Mouse (Mus musculus) hindbrain, embryonic 14.5 days (tissue): Measurements from ENCODE around the gene Cdan1. TPM values are rescaled to one million over a fixed set of nuclear protein-coding genes. Genes with fewer than 3 reads are reported as not detected.

Source experiments
- ATAC-seq: fragments of 200-750 bp; cut with Nextera tagmentation; 2 replicates; pipeline ENCODE4 v1.8.0; 2017; ENCODE audit warnings: moderate number of reproducible peaks, mild to moderate bottlenecking, moderate TSS enrichment, moderate library complexity; ENCODE audit not compliant: low FRiP score
- DNase-seq: peaks from one replicate; pipeline ENCODE4 v3.0.0-alpha.2; 2015; ENCODE audit warnings: low spot score
- H3K27ac ChIP-seq: fragments of 300-500 bp; sonication (generic); 2 replicates; pipeline ENCODE4 v1.5.1; 2014; ENCODE audit warnings: mild to moderate bottlenecking, moderate library complexity
- H3K27me3 ChIP-seq: fragments of 300-500 bp; sonication (generic); 2 replicates; pipeline ENCODE4 v1.6.1; 2014; ENCODE audit warnings: mild to moderate bottlenecking, low read length, mixed read lengths; ENCODE audit not compliant: control insufficient read depth, insufficient read depth
- H3K36me3 ChIP-seq: fragments of 300-500 bp; sonication (generic); replicated peaks from 2 replicates; pipeline ENCODE4 v1.6.1; 2014; ENCODE audit not compliant: control insufficient read depth, insufficient read depth
- H3K4me1 ChIP-seq: fragments of 300-500 bp; sonication (generic); replicated peaks from 2 replicates; pipeline ENCODE4 v1.6.1; 2014; ENCODE audit warnings: antibody characterized with exemption, low read length, mixed read lengths; ENCODE audit not compliant: control insufficient read depth, insufficient read depth
- H3K4me2 ChIP-seq: fragments of 300-500 bp; sonication (generic); replicated peaks from 2 replicates; pipeline ENCODE4 v1.6.1; 2014; ENCODE audit warnings: mild to moderate bottlenecking, moderate library complexity
- H3K4me3 ChIP-seq: fragments of 300-500 bp; sonication (generic); replicated peaks from 2 replicates; pipeline ENCODE4 v1.5.1; 2014; ENCODE audit warnings: mild to moderate bottlenecking, low read length
- H3K9ac ChIP-seq: fragments of 300-500 bp; sonication (generic); 2 replicates; pipeline ENCODE4 v1.6.1; 2014
- H3K9me3 ChIP-seq: fragments of 300-500 bp; sonication (generic); 2 replicates; pipeline ENCODE4 v1.6.1; 2016; ENCODE audit warnings: low read length; ENCODE audit not compliant: control insufficient read depth
- WGBS: fragments of 180-500 bp; shearing (Covaris S2); extraction: QIAGEN DNeasy Blood & Tissue Kit; methylation state at CpG from one replicate; pipeline ENCODE4 v1.1.7; 2014; 5-methylcytosine and 5-hydroxymethylcytosine counted together
- polyA plus RNA-seq: library from polyadenylated mRNA; unstranded; fragments of >200 nt; fragmentation: Nextera tagmentation; extraction: Ambion mirVana; gene quantifications from 2 replicates; pipeline ENCODE4 v1.2.1, GENCODE M21; 2014

The Cdan1 gene
- polyA plus RNA-seq, 1 experiment from 2014 or later = 8.9 TPM

DNA sequence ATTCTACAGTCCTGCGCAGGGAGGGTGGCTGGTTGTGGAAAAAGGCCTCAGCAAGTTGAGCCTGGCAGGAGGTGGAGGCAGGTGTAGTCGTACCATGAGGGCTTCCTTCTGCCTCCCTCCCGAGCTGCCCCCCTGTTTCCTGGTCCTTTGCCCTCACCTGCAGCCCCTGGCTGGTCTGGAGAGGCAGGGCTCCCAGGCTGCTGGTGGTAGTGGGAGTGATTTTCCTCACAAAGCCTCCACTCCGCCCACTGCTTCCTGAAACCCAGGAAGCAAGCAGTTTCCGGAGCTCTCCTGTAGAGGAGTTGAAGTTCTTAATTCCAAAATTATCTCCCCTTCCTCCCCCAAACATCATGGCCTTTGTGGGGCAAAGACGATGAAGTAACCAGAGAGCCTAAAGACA, 125.8 kb downstream of the Cdan1 start:
- no peak overlapping the region for H3K27ac ChIP-seq
- DNase-seq (no peak), ATAC-seq (no peak)
- H3K9ac ChIP-seq = no peak overlapping the region
- no peaks in the 10 kb centered on the region for H3K9me3 ChIP-seq
- WGBS = 86% methylated on average over 6 of the region's 6 CpGs
- H3K4me2 ChIP-seq = no peak overlapping the region
- peaks cover 8% of the 10 kb centered on the region for H3K4me1 ChIP-seq
- H3K27me3 ChIP-seq = no peaks in the 10 kb centered on the region
- H3K36me3 ChIP-seq = peaks cover 98% of the 10 kb centered on the region
- H3K4me3 ChIP-seq = no peak overlapping the region

DNA sequence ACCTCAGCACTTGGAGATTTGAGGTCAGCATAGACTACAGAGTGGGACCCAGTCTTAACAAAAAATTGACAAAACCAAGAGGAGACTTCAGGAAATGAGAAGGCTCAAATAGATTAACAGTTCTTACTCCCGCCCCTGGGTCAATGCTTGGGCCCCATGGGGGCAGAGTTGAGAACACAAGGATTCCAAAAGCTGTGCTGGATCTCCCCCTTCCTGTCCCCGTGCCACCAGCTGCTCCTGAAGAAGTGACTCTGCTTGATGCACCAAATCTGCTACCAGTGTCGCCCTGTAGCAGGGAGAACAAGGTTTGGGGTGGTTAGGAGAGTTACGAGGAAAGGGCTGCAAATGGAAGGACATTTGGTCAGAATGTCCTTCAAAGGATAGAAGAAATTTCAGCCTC, 126.3 kb downstream of the Cdan1 start:
- no peak for ATAC-seq
- no peaks in the 10 kb centered on the region for H3K9me3 ChIP-seq
- WGBS = 79% methylated on average over 4 of the region's 4 CpGs

DNA sequence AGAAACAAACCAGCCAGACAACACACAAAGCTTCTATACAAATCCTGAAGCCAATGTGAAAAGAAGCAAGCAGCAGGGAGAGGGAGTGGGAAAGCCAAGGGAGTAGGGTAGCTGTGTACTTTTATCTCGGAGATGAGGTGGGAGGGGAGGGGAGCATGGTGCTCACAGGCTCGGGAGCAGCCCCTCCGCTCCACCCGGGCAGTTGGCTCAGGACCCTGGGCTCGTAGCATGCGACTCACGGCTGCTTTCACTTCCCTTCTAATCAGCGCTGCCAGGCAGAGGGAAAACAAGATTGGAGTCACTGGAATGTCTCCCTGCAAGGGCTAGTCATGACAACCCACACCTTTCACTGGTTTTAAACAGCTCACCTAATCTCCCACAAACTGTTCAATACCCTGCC, 127.4 kb downstream of the Cdan1 start:
- H3K9me3 ChIP-seq = no peaks in the 10 kb centered on the region
- no peaks in the 10 kb centered on the region for H3K27me3 ChIP-seq
- no peak overlapping the region for H3K4me2 ChIP-seq
- 81% methylated on average over 8 of the region's 8 CpGs for WGBS
- no peaks in the 10 kb centered on the region for H3K4me1 ChIP-seq
- ATAC-seq (no peak), DNase-seq (no peak)
- H3K4me3 ChIP-seq = no peak overlapping the region
- H3K9ac ChIP-seq = no peak overlapping the region
- peaks cover 100% of the 10 kb centered on the region for H3K36me3 ChIP-seq
- H3K27ac ChIP-seq = no peak overlapping the region

More for the DNA sequence above, 126.3 kb downstream of the Cdan1 start:
- Histone ChIP-seq H3K27me3 (no peaks in the 10 kb centered on the region), H3K4me1 (peaks cover 2% of the 10 kb centered on the region), H3K4me3 (no peak overlapping the region), H3K36me3 (peaks cover 100% of the 10 kb centered on the region), H3K9ac (no peak overlapping the region), H3K4me2 (no peak overlapping the region), H3K27ac (no peak overlapping the region)
- DNase-seq = no peak

DNA sequence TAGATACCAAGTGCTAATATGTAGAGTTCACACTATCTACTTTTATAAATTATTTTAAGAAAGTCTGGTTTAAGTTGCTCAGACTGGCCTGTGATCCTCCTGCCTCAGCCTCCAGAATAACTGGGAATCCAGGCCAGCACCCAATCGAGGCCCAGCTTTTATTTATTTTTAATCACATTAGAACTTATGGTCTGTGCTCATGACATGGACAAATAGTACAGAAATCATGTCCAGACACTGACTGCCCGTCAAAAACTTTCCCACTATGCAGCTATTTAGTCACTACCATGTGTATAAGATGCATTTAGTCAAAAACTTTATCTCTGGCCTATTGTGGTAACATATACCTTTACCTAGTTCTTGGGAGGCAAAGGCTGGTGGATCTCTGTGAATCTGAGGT, 128.0 kb downstream of the Cdan1 start:
- Histone ChIP-seq H3K9ac (no peak overlapping the region), H3K9me3 (no peaks in the 10 kb centered on the region), H3K27me3 (no peaks in the 10 kb centered on the region), H3K4me3 (no peak overlapping the region), H3K4me2 (no peak overlapping the region), H3K27ac (no peak overlapping the region), H3K4me1 (no peaks in the 10 kb centered on the region), H3K36me3 (peaks cover 100% of the 10 kb centered on the region)
- 97% methylated on average over 2 of the region's 2 CpGs for WGBS
- DNase-seq (no peak), ATAC-seq (no peak)

DNA sequence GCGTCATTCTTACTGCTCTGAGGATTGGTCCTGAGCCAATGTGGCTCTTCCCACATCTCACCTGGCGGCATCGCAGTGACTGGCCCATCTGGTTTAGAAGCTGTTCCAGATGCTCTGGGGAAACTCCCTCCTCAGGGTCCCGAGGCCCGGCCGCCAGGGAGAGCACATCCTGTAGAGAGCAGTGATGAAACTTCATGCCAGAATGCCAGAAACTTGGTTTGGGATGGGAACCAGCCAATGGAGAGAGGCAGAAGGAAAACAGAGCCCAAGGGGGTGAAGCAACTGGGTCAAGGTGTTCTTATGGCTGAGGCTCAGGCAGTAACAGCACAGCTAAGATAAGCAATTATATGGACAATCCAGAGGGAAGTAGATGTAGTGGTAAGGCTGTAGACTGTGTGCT, 129.1 kb downstream of the Cdan1 start:
- peaks cover 99% of the 10 kb centered on the region for H3K36me3 ChIP-seq
- H3K4me2 ChIP-seq = no peak overlapping the region
- no peaks in the 10 kb centered on the region for H3K9me3 ChIP-seq
- no peaks in the 10 kb centered on the region for H3K4me1 ChIP-seq
- WGBS = 94% methylated on average over 6 of the region's 6 CpGs
- H3K27ac ChIP-seq = no peak overlapping the region
- DNase-seq (no peak), ATAC-seq (no peak)
- no peak overlapping the region for H3K9ac ChIP-seq
- H3K27me3 ChIP-seq = no peaks in the 10 kb centered on the region
- H3K4me3 ChIP-seq = no peak overlapping the region

DNA sequence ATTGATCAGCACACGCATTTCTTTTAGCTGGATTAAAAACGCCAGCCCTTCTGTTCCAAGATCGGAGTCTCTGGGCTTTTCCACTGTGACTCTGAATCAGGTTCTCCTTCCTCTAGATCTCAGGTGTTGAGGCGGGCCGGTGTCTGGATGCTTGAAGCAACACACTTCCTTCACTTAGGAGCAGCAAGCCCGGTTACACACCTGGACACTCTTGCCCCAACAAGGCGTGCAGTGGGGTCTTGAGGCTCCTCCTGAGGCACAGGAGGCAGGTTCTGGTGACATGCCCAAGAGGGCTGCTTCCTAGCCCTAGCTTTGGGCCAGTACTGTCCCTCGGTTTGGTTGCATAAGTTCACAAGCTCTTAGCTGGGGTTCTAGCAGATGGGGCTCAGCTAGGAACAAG, 131.4 kb downstream of the Cdan1 start:
- H3K9ac ChIP-seq = no peak overlapping the region
- 96% methylated on average over 8 of the region's 8 CpGs for WGBS

DNA sequence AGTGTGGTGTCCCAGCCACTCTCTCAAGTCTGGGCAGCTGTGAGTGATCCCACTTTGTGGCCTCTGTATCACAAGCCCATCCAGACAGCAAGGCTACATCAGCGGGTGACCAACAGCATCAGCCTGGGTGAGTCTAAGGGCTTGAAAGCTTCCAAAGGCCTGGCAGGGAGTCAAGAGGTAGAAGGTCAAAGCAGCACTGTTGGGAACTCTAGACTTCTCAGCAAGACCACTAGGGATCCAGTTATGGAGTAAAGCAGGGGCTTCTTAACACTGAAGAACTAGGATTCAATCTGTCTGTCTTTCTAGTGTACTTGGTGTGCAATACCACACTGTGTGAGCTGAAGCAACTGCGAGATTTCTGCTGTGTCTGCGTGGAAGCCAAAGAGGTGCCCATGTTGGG, 136.5 kb downstream of the Cdan1 start:
- no peak overlapping the region for H3K4me3 ChIP-seq
- H3K9me3 ChIP-seq = no peaks in the 10 kb centered on the region
- 97% methylated on average over 3 of the region's 3 CpGs for WGBS
- ATAC-seq (no peak), DNase-seq (no peak)
- no peak overlapping the region for H3K4me2 ChIP-seq
- no peaks in the 10 kb centered on the region for H3K4me1 ChIP-seq
- H3K27me3 ChIP-seq = no peaks in the 10 kb centered on the region
- H3K27ac ChIP-seq = no peak overlapping the region
- peaks cover 63% of the 10 kb centered on the region for H3K36me3 ChIP-seq
- no peak overlapping the region for H3K9ac ChIP-seq

More for the DNA sequence above, 131.4 kb downstream of the Cdan1 start:
- H3K27me3 ChIP-seq = no peaks in the 10 kb centered on the region
- H3K36me3 ChIP-seq = peaks cover 97% of the 10 kb centered on the region
- H3K27ac ChIP-seq = no peak overlapping the region
- H3K4me3 ChIP-seq = no peak overlapping the region
- no peak overlapping the region for H3K4me2 ChIP-seq
- ATAC-seq (no peak), DNase-seq (no peak)
- no peaks in the 10 kb centered on the region for H3K4me1 ChIP-seq
- no peaks in the 10 kb centered on the region for H3K9me3 ChIP-seq

DNA sequence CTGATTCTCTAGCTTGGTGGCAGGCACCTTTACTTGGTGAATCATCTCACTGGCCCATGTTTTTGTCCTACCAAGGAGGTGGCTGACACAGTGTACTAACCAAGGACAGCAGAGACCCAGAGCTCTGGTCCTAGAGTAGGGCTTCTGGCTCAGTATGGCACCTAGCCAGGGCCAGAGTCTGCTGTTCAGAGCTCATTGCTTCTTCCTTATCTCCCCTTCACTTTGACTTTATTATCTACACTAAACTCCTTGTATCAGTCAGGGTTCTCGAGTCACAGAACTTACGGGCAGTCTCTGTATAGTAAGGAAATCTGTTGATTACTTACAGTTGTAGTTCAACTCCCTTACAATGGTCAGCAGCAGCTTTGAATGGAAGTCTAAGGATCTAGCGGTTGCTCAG, 139.0 kb downstream of the Cdan1 start:
- DNase-seq = no peak
- H3K27me3 ChIP-seq = no peaks in the 10 kb centered on the region
- H3K4me3 ChIP-seq = no peak overlapping the region
- ATAC-seq = no peak
- no peaks in the 10 kb centered on the region for H3K9me3 ChIP-seq
- WGBS = 93% methylated on average over 3 of the region's 3 CpGs
- no peak overlapping the region for H3K4me2 ChIP-seq
- no peak overlapping the region for H3K9ac ChIP-seq
- no peak overlapping the region for H3K27ac ChIP-seq
- H3K4me1 ChIP-seq = no peaks in the 10 kb centered on the region
- peaks cover 44% of the 10 kb centered on the region for H3K36me3 ChIP-seq

DNA sequence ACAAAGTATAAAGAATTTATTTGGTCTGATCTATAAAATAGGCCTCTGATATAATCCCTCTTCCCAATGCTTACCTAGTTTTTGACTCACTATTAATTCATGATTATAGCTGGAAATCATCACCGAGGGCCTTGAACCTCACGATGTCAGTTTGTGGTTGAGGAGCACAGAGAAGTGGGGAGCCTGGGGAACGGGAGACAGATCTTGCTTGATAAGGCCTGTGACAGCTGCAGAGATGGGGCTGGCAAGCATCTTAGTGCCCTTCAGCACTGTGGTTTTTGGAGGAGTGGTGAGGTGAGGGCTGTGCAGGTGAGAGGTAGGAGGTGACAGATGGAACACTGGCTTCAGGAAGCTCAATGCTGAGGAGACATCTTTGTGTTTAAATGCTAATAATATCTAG, 139.8 kb downstream of the Cdan1 start:
- Histone ChIP-seq H3K36me3 (peaks cover 40% of the 10 kb centered on the region), H3K9me3 (no peaks in the 10 kb centered on the region), H3K4me1 (no peaks in the 10 kb centered on the region), H3K4me3 (no peak overlapping the region), H3K9ac (no peak overlapping the region), H3K27ac (no peak overlapping the region), H3K27me3 (no peaks in the 10 kb centered on the region), H3K4me2 (no peak overlapping the region)
- DNase-seq (no peak), ATAC-seq (no peak)
- WGBS = 91% methylated on average over 3 of the region's 3 CpGs

DNA sequence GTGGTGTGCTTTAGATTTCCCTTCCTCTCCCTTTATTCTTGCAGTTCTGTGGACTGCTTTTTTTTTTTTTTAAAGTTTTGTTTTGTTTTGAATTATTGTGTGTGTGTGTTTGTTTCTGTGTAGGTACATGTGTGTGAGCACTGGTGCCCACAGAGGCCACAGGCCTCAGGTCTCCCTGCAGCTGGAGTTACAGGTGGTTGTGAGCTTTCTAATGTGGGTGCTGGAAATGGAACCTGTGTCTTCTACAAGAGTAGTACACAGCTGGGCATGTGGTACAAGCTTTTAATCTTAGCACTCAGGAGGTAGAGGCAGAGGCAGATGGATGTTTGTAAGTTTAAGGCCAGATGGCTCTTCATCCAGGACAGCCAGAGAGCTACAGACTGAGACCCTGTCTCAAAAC, 142.9 kb downstream of the Cdan1 start:
- ATAC-seq = no peak
- no peaks in the 10 kb centered on the region for H3K27me3 ChIP-seq
- peaks cover 29% of the 10 kb centered on the region for H3K36me3 ChIP-seq
- H3K4me3 ChIP-seq = no peak overlapping the region
- H3K27ac ChIP-seq = no peak overlapping the region
- H3K4me2 ChIP-seq = no peak overlapping the region
- DNase-seq = no peak
- no peaks in the 10 kb centered on the region for H3K4me1 ChIP-seq
- H3K9ac ChIP-seq = no peak overlapping the region
- no peaks in the 10 kb centered on the region for H3K9me3 ChIP-seq
